Mouse (Mus musculus): Measurements from ENCODE around the gene Rrm2.

Rrm2 gene

GRCm38 (mm10) chr12:24750521-24750920, 42.5 kb downstream of the Rrm2 start:
- DNase-seq (ENCODE audit: low spot score): no peak

- no peak for DNase-seq (ENCODE audit: low spot score)
These were observed 45.6 kb downstream of the Rrm2 start for GRCm38 (mm10) chr12:24753680-24754079.

DNA sequence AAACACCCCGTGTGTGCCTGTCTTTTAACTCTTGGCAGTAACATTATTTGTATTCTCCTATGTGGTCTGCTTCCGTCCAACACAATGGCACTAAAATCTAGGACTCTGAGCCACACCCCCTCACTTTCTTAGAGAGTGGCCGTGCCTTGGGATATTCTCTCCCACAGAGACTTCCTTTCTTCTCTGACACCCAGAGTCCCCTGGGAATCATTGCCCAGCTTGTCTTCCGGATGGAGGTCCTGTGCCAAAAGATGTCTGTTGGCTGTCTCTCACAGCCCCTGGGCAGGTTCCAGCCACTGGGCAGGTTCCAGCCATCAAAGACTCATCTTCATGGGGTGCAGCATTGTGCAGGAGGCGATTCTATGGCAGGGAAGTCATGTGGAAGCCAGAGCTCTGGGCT, 46.7 kb downstream of the Rrm2 start:
- peak; percentile 30 for DNase-seq (ENCODE audit: low spot score)

GRCm38 (mm10) chr12:24755471-24755870, 47.4 kb downstream of the Rrm2 start:
- no peak for DNase-seq (ENCODE audit: low spot score)

- DNase-seq (ENCODE audit: low spot score): no peak
These were observed 49.3 kb downstream of the Rrm2 start for GRCm38 (mm10) chr12:24757387-24757786.

DNA sequence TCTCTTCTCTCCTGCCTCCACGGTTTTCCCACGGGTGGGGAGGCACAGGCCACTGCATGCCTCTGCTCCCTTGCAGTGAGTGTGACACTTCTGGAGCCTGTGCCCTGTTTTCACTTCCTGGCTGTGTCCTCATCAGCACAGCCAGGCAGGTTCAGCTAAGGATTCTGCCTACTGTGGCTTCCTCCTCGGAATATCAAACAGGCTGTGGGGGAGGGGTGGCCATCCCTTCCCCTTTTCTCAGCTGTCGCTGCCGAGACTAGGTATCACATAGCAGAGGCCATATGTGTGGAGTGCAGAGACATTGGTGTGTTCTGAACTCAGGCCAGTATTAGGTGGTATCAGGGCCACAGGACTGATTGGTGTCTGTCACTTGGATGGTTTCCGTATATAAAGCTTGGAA, 50.3 kb downstream of the Rrm2 start:
- peak; percentile 7 for DNase-seq (ENCODE audit: low spot score)

DNA sequence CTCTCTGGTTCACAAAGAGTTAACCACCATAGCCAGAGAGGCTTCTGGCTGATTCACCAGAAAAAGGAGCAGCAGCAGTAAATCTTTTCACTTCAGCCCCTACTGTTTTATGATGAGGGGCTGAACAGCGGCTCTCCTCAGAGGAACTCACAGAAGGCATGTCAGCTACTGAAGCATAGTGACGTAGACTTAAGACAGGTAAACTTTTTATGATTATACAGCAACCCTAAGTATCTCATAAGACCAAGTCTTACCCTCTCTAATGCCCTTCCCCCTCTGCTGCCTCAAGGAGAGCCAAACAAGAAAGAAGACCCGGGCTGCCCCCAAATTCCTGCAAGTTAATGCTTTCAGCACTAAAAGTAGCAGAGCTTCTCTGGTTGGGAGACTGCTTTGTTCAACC, 54.2 kb downstream of the Rrm2 start:
- no peak for DNase-seq (ENCODE audit: low spot score)
